Mouse (Mus musculus) thymus, adult 2 months (tissue): ENCODE results near the gene Galnt12.

Experiments
- CTCF ChIP-seq: fragments of 200-500 bp; IDR thresholded peaks from 2 replicates; pipeline ENCODE4 v1.5.1; 2012; ENCODE audit warnings: mild to moderate bottlenecking, control low read depth, low read length, moderate library complexity, borderline replicate concordance; ENCODE audit not compliant: control insufficient read depth, poor library complexity, insufficient read depth; ENCODE audit errors: extremely low read depth
- POLR2A ChIP-seq: fragments of 200-500 bp; IDR thresholded peaks from 2 replicates; pipeline ENCODE4 v1.6.1; 2012; ENCODE audit warnings: mild to moderate bottlenecking, low read length, control low read depth, moderate library complexity; ENCODE audit not compliant: control insufficient read depth, poor library complexity, insufficient read depth; ENCODE audit errors: extremely low read depth

DNA sequence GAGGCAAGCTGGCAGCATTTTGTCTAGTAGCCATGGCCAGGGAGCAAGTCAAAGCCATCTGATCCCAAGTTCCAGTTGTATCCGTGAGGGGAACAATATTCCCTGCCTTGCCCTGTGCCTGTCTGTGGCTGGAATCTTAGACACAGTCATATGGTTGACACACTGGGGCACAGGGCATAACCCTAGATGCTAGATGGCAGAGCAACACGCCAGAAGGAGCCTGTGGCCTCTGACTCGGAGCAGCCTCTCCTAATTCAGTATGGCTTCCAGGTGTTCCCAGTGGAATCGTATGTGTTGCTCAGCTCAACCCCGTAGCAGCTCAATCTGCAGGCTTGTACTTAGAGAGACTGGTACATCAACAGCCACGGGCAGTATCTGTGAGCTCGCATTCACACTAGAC is 46.7 kb downstream of the Galnt12 start:
- TF ChIP-seq POLR2A (no peak), CTCF (no peak)
